Mouse (Mus musculus): ENCODE measurements at regions not wholly inside any gene's neighbourhood (a gene's known extent, or its start where the extent isn't known, plus 50 kb on each side); places are given as distances from the start of the nearest gene placed in this dataset.
A peak's percentile ranks its signal among the peaks of the same experiment; 100 is the strongest.

DNA sequence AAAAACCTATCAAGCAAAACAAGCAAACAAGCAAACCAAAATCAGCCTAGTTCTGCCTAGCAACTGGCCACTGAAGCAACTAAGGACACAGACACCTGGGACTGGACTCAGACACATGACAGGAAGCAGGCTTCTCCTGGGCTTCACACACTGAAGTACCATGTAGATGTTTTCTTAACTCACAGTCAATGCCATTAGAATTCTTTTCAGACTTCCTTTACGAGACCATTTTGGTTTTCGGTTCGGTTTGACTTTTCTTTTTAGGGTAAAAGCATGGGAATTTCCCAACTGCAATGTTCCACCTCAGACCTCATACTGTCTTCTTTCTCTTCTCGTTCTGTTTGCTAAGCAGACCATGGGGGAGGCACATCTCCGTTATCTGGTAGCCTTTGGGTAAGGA, 114.7 kb upstream of the Tbl1xr1 start (continued):
- TF ChIP-seq TBP (conservative IDR thresholded peaks at IDR 0.05; ENCODE audit: low read depth, low read length) (peak; percentile 56; the same call in 1 of the 2 replicates), IRF4 (IDR thresholded peaks at IDR 0.05; ENCODE audit: low read depth, low read length) (peak; percentile 92), BHLHE40 (IDR thresholded peaks at IDR 0.05; ENCODE audit: low read depth, low read length) (peak; percentile 90), PAX5 (IDR thresholded peaks at IDR 0.05; ENCODE audit: low read length) (no peak), MAFK (IDR thresholded peaks at IDR 0.05; ENCODE audit: insufficient replicate concordance, low read length) (peak; percentile 53; the same call in 1 of the 2 replicates), JUN (IDR thresholded peaks at IDR 0.05; ENCODE audit: insufficient read depth, low read depth, low read length) (peak; percentile 71)

DNA sequence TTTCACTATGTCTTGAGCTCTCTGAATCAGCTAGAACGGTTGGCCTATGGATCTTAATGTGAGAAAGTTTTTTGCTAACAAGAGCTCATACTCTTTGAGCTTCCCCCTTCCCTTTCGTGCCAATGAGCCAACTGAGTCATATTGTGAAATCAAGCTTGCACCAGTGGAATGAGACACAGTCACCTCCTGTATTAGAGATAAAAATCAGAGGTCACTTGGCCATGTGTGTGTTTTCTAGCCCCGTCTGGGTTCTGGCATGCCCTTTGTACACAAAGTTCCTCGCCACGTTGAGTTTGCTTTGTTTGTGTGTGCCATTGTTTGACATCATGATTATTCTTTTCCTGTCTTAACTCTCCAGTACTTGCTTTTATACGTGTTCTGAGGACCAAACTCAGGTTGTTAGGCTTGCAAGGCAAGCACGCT, 114.1 kb upstream of the Tbl1xr1 start:
- H3K9me3 ChIP-seq (replicated peaks; ENCODE audit: low read length) = no peaks in the 10 kb centered on the region
- in situ Hi-C loops (cut with MboI; ENCODE audit: low pct_ligation_motif_present, low pct_unique_long_range_greater_than_20kb, low sequenced_read_pairs) (no loop called here), dilution Hi-C loops (cut with MboI; ENCODE audit: extremely low pct_ligation_motif_present, extremely low pct_unique_long_range_greater_than_20kb, low sequenced_read_pairs) (no loop called here)
- H3K4me2 ChIP-seq (ENCODE audit: insufficient read depth, low read depth, poor library complexity, severe bottlenecking) = peak overlapping the region; percentile 85
- H3K79me2 ChIP-seq (replicated peaks; ENCODE audit: control insufficient read depth, extremely low read depth, insufficient read depth, poor library complexity, severe bottlenecking) = no peaks in the 10 kb centered on the region
- peak; percentile 78 for DNase-seq (ENCODE audit: extremely low read depth)
- peak overlapping the region; percentile 77 for H3K9ac ChIP-seq (ENCODE audit: insufficient read depth, low read depth)
- peak overlapping the region; percentile 99 for H3K27ac ChIP-seq (ENCODE audit: insufficient read depth, low read depth)
- no peaks in the 10 kb centered on the region for H3K27me3 ChIP-seq (replicated peaks)
- peak overlapping the region in 2 of 3 experiments; percentile 27 to 35 for H3K4me3 ChIP-seq (replicated peaks in 1 of 3; ENCODE audit: low read depth in 2 of 3, low read length in 2 of 3, poor library complexity in 1 of 3)
- no peaks in the 10 kb centered on the region for H3K36me3 ChIP-seq (replicated peaks in 1 of 2; ENCODE audit: control insufficient read depth in 1 of 2, insufficient read depth in 1 of 2, low read length in 1 of 2)
- H3K4me1 ChIP-seq (ENCODE audit: control insufficient read depth in 1 of 2, insufficient read depth in 2 of 2) = peaks cover 20 to 69% of the 10 kb centered on the region in 2 experiments
- TF ChIP-seq NRF1 (IDR thresholded peaks at IDR 0.05; ENCODE audit: low read depth, low read length) (no peak), USF1 (IDR thresholded peaks at IDR 0.05; ENCODE audit: low read depth, low read length) (no peak), PAX5 (IDR thresholded peaks at IDR 0.05; ENCODE audit: low read length) (no peak), JUND (conservative IDR thresholded peaks at IDR 0.05; ENCODE audit: low read depth, low read length) (peak; percentile 87), EP300 (IDR thresholded peaks at IDR 0.05; ENCODE audit: low read length) (peak; percentile 82), NELFE (IDR thresholded peaks at IDR 0.05; ENCODE audit: low read depth, low read length) (peak; percentile 57; the same call in 1 of the 2 replicates), MAFK (IDR thresholded peaks at IDR 0.05; ENCODE audit: insufficient replicate concordance, low read length) (peak; percentile 79), HCFC1 (IDR thresholded peaks at IDR 0.05; ENCODE audit: low read depth, low read length) (no peak), USF2 (conservative IDR thresholded peaks at IDR 0.05; ENCODE audit: low read depth, low read length) (no peak), BHLHE40 (IDR thresholded peaks at IDR 0.05; ENCODE audit: low read depth, low read length) (peak; percentile 70), CHD1 (IDR thresholded peaks at IDR 0.05; ENCODE audit: low read depth, low read length) (no peak; the same call in 1 of the 2 replicates), UBTF (IDR thresholded peaks at IDR 0.05; ENCODE audit: low read depth, low read length) (no peak), MAX (IDR thresholded peaks at IDR 0.05; ENCODE audit: low read length) (peak; percentile 65), SMC3 (IDR thresholded peaks at IDR 0.05; ENCODE audit: low read depth, low read length) (peak; percentile 11; the same call in 1 of the 2 replicates), CHD2 (IDR thresholded peaks at IDR 0.05; ENCODE audit: low read length) (peak; percentile 31), MYC (IDR thresholded peaks at IDR 0.05; ENCODE audit: low read depth, low read length) (peak; percentile 57), IRF4 (IDR thresholded peaks at IDR 0.05; ENCODE audit: low read depth, low read length) (peak; percentile 92), JUN (IDR thresholded peaks at IDR 0.05; ENCODE audit: insufficient read depth, low read depth, low read length) (peak; percentile 75; the same call in 1 of the 2 replicates), ZC3H11A (IDR thresholded peaks at IDR 0.05; ENCODE audit: low read depth, low read length) (no peak), ZMIZ1 (IDR thresholded peaks at IDR 0.05; ENCODE audit: low read depth, low read length) (no peak), POLR2A (IDR thresholded peaks at IDR 0.05; ENCODE audit: low read depth, low read length) (peak; percentile 40), GABPA (IDR thresholded peaks at IDR 0.05; ENCODE audit: insufficient replicate concordance, low read depth, low read length) (no peak), MAZ (IDR thresholded peaks at IDR 0.05; ENCODE audit: low read depth, low read length) (no peak; the same call in 1 of the 2 replicates), ZKSCAN1 (IDR thresholded peaks at IDR 0.05; ENCODE audit: borderline replicate concordance, low read depth, low read length) (no peak), TBP (conservative IDR thresholded peaks at IDR 0.05; ENCODE audit: low read depth, low read length) (0 out of 2 replicates have a peak, but pooled peaks have one; percentile 10), RCOR1 (conservative IDR thresholded peaks at IDR 0.05; ENCODE audit: low read depth, low read length) (peak; percentile 77), RAD21 (IDR thresholded peaks at IDR 0.05; ENCODE audit: low read depth, low read length) (no peak; the same call in none of the 2 replicates), ETS1 (conservative IDR thresholded peaks at IDR 0.05; ENCODE audit: low read depth, low read length) (0 out of 2 replicates have a peak, but pooled peaks have one; percentile 53), MEF2A (IDR thresholded peaks at IDR 0.05; ENCODE audit: borderline replicate concordance, low read depth, low read length) (no peak), TCF12 (IDR thresholded peaks at IDR 0.05; ENCODE audit: low read depth, low read length) (peak; percentile 41; the same call in 1 of the 2 replicates), MXI1 (IDR thresholded peaks at IDR 0.05; ENCODE audit: low read depth, low read length) (peak; percentile 78), ZNF384 (IDR thresholded peaks at IDR 0.05; ENCODE audit: low read depth, low read length) (0 out of 2 replicates have a peak, but pooled peaks have one; percentile 29), ELF1 (IDR thresholded peaks at IDR 0.05; ENCODE audit: low read depth, low read length) (0 out of 2 replicates have a peak, but pooled peaks have one; percentile 10), SIN3A (IDR thresholded peaks at IDR 0.05; ENCODE audit: low read length) (no peak; the same call in 1 of the 2 replicates), KAT2A (IDR thresholded peaks at IDR 0.05; ENCODE audit: insufficient replicate concordance, low read length) (0 out of 2 replicates have a peak, but pooled peaks have one; percentile 58)

All from CH12.LX (cell line).